Mouse (Mus musculus) ZHBTc4 (cell line): Measurements from ENCODE around the gene Nbr1.
A peak's percentile ranks its signal among the peaks of the same experiment; 100 is the strongest.
"Not testable (repeated sequence)": the region's sequence is repeated elsewhere in the genome, so short reads cannot be mapped to it uniquely, and the experiment has no call there.

Source experiments
- DNase-seq: peaks from one replicate; pipeline ENCODE4 v3.0.0-alpha.2; 2011; ENCODE audit warnings: low read depth, low spot score

Nbr1 gene

DNA sequence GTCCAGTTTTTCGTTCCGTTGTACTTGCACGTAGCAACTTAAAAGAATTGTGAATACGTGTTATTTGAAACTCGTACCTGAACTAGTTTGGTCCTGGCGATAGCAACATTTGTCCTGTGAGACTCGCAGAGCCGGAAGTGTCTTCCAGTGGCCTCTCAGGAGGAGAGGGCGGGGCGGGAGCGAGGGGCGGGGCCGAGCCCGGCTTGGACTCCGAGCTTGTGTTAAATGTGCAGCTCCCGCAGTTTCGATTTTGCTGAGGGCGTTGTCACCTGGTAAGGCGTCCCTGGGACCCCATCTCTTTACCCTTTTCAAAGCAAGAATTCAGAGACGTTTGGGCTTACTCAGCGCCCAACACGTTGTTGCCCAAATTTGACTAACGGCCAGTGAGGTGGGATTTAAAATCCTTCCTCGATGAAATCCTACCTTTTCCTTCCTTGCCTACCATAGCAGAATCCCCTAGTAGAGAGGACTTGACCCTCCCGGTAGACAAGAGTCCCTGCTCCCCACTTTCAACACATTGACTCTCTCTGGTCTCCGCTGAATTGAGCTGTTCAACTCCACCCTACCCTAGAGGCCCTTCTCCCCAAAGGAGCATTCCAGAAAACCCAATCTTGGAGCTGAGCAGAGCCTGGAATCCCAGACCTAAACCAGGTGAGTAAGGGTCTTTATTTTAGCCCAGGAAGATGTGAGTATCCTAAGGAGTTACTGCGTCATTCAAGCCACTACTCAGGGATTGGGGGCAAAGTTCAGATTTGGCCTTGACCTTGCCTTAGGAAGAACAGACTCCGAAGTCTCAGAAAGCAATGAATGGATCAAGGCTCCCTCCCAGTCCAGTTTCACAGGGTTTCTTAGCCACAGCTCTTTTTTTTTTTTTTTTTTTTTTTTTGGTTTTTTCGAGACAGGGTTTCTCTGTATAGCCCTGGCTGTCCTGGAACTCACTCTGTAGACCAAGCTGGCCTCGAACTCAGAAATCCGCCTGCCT, 30.4 kb downstream of the Nbr1 start, which contains the start of gene Tmem106a:
Gene Tmem106a, plus strand, starts transcription at position 189 of the 982 bp plus-strand sequence.
- peak; percentile 95 for DNase-seq

DNA sequence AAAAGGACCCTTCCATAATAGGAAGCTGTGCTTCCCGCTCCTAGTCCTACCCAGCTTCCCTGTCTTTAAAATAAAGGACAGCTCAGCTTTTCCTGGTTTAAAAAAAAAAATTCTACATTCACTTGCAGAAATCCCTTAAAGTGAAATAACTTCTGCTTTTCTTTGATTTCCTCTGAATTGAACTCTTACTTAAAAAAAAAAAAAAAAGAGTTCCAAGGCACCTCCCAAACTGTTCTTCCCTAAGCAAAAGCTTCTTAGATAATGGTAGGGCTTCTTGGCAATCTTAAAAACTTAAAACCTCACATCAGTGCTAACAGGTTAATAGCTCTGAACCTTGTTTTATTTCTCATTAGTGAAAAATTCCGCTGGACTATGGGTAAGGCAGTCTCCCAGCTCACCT, 31.3 kb downstream of the Nbr1 start:
- no peak for DNase-seq

DNA sequence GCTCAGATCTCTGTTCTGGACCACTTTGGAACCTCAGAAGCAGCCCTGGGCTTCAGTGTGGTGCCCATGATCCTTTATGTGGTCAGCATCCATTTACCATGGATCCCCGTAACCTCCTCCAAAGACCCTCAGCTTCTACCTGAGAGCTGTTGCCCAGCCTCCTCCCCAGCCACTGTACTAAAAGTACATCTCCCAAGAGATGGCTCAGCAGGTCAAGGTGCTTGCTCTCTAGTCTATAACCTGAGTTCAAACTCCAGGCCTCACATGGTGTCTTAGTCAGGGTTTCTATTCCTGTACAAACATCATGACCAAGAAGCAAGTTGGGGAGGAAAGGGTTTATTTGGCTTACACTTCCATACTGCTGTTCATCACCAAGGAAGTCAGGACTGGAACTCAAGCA, 33.1 kb downstream of the Nbr1 start:
- DNase-seq: not testable (repeated sequence)

DNA sequence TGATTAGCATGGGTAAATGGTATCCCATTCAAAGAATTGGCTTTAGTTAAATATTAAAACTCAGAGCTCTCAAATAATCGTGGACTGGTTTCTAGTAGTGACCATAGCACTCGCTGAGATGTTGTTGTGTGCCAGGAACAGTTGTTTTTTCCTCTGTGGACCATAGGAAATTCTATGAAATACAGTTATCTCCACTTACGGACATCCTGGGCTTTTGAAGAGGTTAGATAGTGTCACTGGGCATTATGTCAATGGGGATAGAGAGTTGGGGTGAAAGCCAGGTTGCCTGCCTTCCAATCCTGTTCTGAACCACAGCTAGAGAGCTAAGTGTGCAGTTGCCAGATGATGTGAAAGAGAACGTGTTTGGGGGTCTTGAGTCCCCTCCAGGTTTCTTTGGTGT, 33.9 kb downstream of the Nbr1 start:
- DNase-seq: no peak

DNA sequence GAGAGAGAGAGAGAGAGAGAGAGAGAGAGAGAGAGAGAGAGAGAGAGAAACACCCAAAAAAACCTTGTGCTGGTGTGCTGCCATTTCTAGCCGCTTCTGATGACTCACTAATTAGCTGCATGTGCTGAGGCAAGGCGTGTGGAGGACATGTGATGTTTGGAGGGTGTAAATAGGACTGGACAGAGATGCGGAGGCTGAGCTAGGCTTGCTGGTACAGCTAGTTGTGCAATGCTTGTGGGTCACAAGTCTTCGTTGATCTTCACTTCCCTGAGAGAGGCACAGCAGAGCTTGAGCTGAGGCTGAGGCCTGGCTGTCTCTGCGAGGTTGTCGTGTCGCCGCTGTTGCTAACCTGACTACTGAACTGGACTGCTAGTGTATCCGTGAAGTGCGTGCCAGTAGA, 35.7 kb downstream of the Nbr1 start:
- no peak for DNase-seq

DNA sequence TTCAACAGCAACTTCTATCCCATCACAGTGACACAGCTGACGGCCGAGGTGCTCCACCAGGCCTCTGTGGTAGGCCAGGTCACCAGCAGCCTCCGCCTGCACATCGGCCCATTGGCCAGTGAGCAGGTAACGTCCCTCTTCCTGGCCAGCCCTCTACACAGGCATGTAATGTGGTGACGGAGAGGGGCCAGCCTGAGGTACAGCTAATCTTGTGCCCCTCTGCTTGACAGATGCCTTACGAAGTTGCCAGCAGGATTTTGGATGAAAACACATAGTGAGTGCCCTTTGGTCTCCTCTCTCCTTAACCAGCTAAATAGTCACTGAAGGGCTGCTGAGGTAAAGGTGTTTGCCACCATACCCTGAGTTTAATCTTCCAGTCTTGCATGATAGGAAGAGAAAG, 36.9 kb downstream of the Nbr1 start:
- DNase-seq: no peak

DNA sequence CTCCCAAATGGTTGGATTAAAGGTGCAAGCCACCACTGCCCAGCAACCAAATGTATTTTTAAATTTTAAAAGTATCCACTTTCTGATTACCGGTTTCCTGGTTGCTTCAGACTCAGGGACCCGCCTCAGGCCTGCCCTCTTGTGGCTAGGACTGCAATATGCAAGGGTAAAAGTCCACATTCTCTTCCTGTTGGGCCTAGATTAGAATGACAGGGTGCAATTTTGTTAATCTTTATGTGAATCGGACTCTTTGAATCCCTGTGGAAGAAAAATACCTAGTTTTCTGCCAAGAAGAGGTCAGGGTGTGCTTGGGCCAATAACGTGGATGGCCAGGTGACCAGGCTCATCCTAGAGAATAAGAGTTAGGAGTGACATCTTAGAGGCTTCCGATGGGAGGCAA, 37.5 kb downstream of the Nbr1 start:
- peak; percentile 82 for DNase-seq

DNA sequence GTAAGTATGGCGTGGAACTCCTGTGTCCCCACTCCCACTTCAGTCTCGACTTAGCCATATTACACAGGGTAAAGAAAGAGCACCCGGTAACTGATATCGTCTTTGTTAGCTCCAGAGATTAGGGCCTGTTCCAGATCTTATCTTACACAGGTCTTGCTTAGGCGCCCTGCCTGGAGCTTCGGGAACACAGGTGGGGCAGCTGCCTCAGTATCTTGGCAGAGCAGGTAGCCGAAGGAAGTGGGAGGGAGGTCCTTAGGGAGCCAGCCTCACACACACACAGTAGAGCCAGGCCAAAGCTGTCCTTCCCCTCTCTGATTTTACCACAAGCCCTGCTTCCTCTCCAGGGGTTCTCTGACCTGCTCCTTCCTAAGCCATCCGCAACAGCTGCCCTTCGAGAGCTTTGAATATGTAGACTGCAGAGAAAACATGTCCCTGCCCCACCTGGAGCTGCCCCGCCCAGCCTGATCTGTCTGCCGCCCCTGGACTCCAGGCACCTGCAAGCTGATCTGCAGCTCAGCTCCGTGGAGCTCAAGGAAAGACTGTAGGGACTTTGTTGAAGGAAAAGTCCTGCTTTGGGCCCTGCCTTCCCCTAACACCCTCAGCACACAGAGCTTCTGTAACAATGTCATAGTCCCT, 38.2 kb downstream of the Nbr1 start:
- peak; percentile 84 for DNase-seq

DNA sequence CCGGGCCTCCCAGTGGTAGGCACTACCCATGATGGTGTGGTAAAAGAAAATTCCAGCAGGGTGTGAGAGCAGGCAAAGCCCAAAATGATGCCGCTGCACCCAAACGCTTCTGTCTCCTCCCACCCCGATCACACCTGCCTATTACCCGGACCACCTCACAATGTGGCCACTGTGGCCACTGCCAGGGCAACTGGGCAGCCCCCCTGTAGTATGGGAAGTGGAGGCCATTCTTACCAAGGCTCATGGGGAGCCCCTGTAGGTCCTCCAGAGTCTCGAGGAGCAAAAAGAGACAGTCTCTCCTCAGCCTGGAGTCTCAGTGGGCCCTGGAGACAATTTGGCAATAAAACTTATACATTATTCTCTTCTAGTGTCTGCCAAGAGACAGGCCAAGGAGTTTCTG, 47.2 kb downstream of the Nbr1 start, which contains the start of gene Gm11634:
Gene Gm11634, minus strand, starts transcription at position 101 of the 400 bp plus-strand sequence.
- no peak for DNase-seq

DNA sequence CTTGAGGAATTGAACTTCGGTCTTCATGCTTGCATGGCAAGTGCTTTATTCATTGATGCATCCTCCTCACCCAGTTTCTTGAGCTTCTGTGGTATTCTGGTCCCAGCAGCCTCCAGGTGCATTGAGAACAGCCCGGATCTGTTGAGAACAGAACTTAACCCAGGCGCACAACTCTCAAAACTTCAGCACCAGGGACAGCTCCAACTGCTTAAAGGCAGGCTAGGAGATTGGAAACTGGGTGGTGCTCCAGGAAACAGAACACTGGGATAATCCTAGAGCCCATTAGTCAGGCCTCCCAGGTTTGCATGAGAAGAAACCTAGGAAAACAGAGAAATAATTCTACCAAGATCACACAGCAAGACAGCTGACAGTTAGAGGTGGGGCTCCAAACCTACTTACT, 50.5 kb downstream of the Nbr1 start:
- peak; percentile 91 for DNase-seq

DNA sequence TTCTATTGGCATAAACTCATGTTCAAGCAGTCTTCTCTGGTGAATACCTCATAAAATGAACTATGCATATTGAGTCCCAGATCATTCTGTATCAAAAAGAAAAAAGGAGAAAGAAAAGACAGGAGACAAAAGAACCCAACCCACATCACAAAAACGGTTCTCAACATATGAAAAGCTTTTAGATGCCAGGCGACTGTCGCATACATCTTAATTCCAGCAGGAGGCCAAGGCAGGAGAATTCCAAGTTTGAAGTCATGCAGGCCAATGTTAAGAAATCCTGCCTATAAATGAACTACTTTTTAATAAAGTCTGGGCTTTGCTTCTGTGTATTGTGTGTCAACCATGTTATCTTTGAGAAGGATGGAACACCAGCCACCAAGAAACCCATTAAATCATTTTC, 52.2 kb downstream of the Nbr1 start:
- no peak for DNase-seq

DNA sequence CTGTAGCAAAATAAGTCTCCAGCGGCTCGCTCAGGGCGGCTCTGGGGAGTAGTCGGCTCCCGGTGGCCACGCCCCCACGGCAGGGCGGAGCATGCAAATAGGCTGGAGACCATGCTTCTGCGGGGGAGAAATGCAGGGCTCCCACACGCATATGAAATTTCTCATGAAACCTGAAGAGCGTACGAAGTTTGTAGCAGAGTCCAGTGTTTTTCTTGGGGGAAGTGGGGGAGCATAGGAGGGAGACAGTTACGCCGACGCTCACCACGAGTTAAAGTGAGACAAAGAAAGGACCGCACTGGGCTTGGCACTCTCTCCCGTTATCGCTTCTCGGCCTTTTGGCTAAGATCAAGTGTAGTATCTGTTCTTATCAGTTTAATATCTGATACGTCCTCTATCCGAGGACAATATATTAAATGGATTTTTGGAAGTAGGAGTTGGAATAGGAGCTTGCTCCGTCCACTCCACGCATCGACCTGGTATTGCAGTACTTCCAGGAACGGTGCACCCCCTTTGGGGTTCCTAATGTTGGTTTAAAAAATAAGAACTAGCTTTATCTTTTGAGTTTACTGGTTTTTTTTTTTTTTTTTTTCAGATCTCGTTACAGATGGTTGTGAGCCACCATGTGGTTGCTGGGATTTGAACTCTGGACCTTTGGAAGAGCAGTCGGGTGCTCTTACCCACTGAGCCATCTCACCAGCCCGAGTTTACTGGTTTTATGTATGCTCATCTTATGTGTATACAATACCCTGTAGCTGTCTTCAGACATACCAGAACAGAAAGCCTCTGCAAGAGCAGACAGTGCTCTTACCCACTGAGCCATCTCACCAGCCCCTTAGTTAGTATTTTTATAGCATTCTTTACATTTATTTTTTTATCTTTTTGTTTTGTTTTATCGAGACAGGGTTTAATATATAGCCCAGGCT, 52.8 kb downstream of the Nbr1 start:
- DNase-seq: peak; percentile 98

DNA sequence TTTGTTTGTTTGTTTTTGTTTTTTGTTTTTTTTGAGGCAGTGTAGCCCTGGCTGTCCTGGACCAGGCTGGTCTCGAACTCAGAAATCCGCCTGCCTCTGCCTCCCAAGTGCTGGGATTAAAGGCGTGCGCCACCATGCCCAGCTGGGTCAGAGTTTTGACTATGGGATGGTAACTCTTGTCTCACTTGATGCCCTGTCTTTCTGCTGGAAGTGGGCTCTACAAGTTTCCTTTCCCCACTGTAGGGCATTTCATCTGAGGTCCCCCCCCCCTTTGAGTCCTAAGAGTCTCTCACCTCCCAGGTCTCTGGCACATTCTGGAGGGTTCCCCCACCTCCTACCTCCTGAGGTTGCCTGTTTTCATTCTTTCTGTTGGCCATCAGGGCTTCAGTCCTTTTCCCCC, 55.2 kb downstream of the Nbr1 start:
- DNase-seq: peak; percentile 68

DNA sequence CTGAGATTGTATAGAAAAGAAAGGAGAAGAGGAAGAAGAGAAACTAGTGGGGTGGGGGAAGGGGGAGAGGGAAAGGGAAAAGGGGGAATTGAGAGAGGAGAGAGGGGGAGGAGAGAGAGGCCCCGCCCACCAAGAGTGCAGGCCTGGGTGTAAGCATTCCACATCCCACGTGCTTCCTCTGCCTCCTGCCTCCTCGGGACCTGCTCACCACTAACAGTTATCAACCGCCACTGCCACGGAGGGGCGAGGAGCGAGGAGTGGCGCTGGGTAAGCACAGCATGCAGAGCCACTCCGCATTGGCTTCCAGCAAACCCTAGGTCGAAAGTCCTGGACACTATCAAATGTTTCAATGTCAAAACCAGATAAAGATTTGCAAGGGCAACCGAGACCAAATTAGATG, 58.5 kb downstream of the Nbr1 start:
- DNase-seq: peak; percentile 81

DNA sequence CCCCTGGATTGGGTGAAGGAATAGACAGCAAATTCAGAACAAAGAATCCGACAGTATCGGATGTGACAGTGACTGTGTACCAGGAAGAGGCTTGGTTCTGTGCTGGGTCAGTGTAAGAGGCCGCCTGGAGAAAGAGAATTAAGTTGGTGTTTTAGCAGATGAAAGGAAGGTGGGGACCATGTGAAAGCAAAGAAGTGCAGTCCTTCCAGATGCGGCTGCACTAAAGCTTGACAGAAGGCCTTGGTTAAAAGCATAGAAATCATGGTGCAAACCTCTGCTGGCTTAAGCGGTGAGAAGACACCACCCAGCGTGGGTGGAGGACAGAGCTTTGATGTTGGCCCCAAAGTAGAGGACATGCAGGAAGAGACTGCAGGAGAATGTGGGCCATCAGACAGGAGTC, 61.6 kb downstream of the Nbr1 start:
- DNase-seq: peak; percentile 93

DNA sequence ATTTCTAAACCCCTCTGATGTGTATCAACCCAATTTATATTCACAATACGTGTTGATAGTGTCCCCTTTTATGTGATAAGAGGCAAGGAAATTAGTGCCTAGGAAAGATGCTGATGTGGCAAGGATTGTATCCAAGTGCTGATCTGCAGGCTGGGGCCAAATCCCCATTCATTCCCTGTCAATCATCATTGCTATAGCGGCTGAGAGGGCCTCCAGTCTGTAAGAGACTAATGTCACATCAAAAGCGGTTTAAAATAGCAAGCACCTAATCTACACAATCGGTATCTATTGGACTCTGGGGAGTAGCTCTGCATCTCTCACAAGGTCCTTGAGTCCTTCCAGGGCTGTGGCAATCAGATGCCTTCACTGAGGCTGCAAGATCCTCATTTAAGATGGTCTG, 62.2 kb downstream of the Nbr1 start:
- no peak for DNase-seq

DNA sequence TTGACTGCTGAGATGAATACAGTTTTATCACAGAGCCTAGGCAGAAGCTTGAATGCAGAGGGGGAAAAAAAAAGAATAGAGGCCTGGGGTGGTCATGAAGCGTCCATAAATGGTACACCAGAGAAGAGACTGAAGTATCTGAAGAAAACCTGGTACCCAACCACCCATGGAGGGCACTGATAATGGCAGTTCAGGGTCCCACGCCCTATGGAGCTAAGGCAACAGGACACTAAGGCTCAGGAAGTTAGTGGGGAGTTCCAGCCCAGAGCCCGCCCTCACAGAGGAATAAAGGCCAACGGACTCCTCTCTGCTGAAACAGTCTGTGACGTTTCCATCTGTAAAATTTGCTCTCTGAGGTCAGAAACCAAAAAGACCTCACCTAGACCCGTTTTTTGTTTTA, 63.4 kb downstream of the Nbr1 start:
- no peak for DNase-seq

DNA sequence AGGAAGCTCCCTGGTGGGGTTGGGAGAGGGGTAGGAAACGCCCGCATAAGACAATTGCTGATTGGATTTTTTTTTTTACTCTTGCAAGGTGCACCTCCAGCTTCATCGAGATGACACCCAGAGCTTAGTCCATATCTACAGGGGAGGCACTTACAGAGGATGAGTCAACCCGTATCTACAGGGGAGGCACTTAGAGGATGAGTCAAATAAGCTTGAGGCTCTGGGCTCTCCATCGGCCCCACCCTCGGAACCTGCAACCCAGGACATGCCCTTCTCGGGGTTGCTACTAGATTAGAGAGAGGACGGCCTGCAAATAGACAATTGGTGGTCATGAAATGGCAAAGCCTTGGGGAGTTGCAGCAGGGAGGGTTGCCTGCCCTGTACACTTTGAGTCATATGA, 64.2 kb downstream of the Nbr1 start:
- DNase-seq: no peak

DNA sequence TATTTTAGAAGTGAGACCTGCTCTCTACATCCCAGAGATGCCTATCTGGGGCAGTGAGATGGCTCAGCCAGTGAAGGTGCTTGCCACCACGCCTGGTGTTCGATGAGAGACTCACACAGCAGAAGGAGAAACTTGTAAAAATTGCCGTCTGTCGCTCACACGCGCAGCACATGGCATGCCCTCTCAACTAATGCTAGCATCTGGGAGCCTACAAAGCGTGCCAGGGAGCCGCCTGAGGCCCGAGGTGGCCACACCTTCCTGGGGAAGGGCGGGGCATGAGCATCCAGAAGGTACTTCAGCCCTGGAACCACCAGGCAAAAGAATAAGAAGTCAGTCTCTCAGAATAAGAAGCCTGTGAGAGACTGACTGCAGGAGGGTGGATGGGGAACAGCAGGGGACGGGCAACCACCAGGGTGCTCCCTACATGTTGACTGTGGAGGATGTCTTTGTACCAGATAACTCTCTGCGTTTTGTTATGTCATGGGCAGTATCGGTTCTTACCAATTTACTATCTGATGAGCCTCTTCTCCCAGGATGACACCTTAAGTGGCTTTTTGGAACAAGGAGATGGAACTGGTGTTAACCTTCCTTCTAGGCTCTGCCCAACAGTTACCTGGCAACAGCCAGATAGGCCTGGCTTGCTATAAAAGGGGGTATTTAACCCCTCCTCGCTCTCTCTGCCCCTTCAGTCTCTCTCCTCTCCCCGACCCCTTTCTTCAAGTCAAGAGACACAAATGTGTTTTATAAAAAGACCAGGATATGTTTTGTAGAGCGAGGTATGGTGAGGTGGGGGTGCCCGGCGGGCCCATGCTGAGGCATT, 65.2 kb downstream of the Nbr1 start:
- DNase-seq: peak; percentile 81

DNA sequence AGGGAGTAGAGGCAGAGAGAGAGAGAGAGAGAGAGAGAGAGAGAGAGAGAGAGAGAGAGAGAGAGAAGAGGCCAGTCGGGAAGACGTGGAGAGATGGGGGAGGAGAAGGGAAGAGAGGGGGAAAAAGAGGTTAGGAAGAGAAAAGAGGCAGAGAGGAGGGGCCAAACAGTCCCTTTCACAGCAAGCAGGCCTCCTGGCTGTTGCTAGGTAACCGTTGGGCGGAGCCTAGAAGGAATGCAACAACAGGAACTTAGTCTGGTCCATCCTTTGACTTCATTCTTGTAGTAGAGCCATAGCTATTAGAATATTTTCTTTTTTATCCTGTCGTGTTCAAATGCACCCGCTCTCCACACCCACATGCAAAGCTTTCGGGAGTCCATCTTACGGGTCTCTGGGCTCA, 65.9 kb downstream of the Nbr1 start:
- peak; percentile 91 for DNase-seq

DNA sequence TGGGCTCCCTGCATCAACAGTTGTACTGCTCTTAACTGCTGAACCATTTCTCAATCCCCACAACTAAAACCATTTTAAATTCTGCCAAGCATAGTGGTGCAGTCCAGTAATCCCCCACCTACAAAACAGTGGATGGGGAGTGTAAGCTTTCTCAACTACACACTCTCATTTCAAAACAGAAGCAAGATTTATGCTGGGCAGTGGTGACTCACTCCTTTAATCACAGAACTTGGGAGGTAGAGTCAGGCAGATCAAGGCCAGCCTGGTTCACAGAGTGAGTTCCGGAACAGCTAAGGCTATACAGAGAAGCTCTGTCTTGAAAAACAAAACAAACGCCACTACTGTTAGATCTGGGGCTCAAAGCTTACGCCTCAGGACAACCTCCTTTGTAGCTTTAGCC, 66.6 kb downstream of the Nbr1 start:
- DNase-seq: no peak
